Mouse (Mus musculus) MEL (cell line): ENCODE measurements around the gene Epha3. TPM values are rescaled to one million over a fixed set of nuclear protein-coding genes. Genes with fewer than 3 reads are reported as not detected.

Experiments
- DNase-seq: peaks from one replicate; pipeline ENCODE4 v3.0.0; 2011; ENCODE audit warnings: low read depth, low spot score
- H3K27ac ChIP-seq: 2 replicates; pipeline ENCODE4 v1.5.1; 2012; ENCODE audit warnings: low read depth, mild to moderate bottlenecking, control low read depth, low read length, moderate library complexity; ENCODE audit not compliant: control insufficient read depth
- H3K27me3 ChIP-seq, 2 experiments: fragments of 150-350 bp in 1 of 2; sonication (generic) in 1 of 2; 2 replicates each; pipeline ENCODE4 v1.6.1; 2012; ENCODE audit warnings: low read length in 2 of 2, mild to moderate bottlenecking in 2 of 2, improper control_type of control experiment in 1 of 2, moderate library complexity in 1 of 2; ENCODE audit not compliant: insufficient read depth in 2 of 2, control insufficient read depth in 1 of 2
- H3K36me3 ChIP-seq, 2 experiments: 2 replicates each; pipeline ENCODE4 v1.6.1; 2012 to 2014; ENCODE audit warnings: low read length in 2 of 2, improper control_type of control experiment in 1 of 2, inconsistent platforms in 1 of 2, mild to moderate bottlenecking in 1 of 2; ENCODE audit not compliant: insufficient read depth in 2 of 2, control insufficient read depth in 1 of 2
- H3K4me1 ChIP-seq, 2 experiments: fragments of 150-350 bp in 1 of 2; sonication (generic) in 1 of 2; 2 replicates each; pipeline ENCODE4 v1.6.1; 2012; ENCODE audit warnings: low read length in 2 of 2, improper control_type of control experiment in 1 of 2, mild to moderate bottlenecking in 1 of 2; ENCODE audit not compliant: insufficient read depth in 2 of 2, control insufficient read depth in 1 of 2
- H3K4me3 ChIP-seq, 2 experiments: fragments of 150-350 bp in 1 of 2; sonication (generic) in 1 of 2; 2 replicates each; pipeline ENCODE4 v1.5.1; 2012; ENCODE audit warnings: low read depth in 2 of 2, low read length in 2 of 2, mild to moderate bottlenecking in 2 of 2, moderate library complexity in 2 of 2, control low read depth in 1 of 2, improper control_type of control experiment in 1 of 2; ENCODE audit not compliant: control insufficient read depth in 1 of 2, insufficient read depth in 1 of 2
- H3K79me2 ChIP-seq: 2 replicates; pipeline ENCODE4 v1.6.1; 2012; ENCODE audit warnings: mild to moderate bottlenecking, low read length, moderate library complexity; ENCODE audit not compliant: control insufficient read depth, poor library complexity, insufficient read depth
- H3K9ac ChIP-seq: 2 replicates; pipeline ENCODE4 v1.6.1; 2012; ENCODE audit warnings: low read depth, mild to moderate bottlenecking, control low read depth, low read length, moderate library complexity; ENCODE audit not compliant: control insufficient read depth, poor library complexity, severe bottlenecking
- H3K9me3 ChIP-seq: fragments of 150-350 bp; sonication (generic); replicated peaks from 2 replicates; pipeline ENCODE4 v1.6.1; 2012; ENCODE audit warnings: mild to moderate bottlenecking, low read length, improper control_type of control experiment, moderate library complexity; ENCODE audit not compliant: insufficient read depth
- BHLHE40 ChIP-seq: IDR thresholded peaks from 2 replicates; pipeline ENCODE4 v1.6.1; 2012; ENCODE audit warnings: low read depth, mild to moderate bottlenecking, inconsistent platforms, low read length, improper control_type of control experiment, borderline replicate concordance
- CHD1 ChIP-seq: IDR thresholded peaks from 2 replicates; pipeline ENCODE4 v1.6.1; 2012; ENCODE audit warnings: low read depth, mild to moderate bottlenecking, inconsistent platforms, low read length, improper control_type of control experiment
- CHD2 ChIP-seq: IDR thresholded peaks from 2 replicates; pipeline ENCODE4 v1.6.1; 2011; ENCODE audit warnings: low read length, improper control_type of control experiment
- CTCF ChIP-seq, 3 experiments: IDR thresholded peaks in 2 of 3; conservative IDR thresholded peaks in 1 of 3; 2 replicates each; pipeline ENCODE4 v1.5.1; 2011 to 2012; ENCODE audit warnings: low read length in 3 of 3, low read depth in 2 of 3, mild to moderate bottlenecking in 2 of 3, improper control_type of control experiment in 1 of 3, inconsistent platforms in 1 of 3, mixed read lengths in 1 of 3, moderate library complexity in 1 of 3; ENCODE audit not compliant: control insufficient read depth in 1 of 3, insufficient read depth in 1 of 3, poor library complexity in 1 of 3, severe bottlenecking in 1 of 3
- E2F4 ChIP-seq: IDR thresholded peaks from 2 replicates; pipeline ENCODE4 v1.6.1; 2011; ENCODE audit warnings: low read depth, low read length, improper control_type of control experiment, borderline replicate concordance
- EP300 ChIP-seq, 2 experiments: IDR thresholded peaks; 2 replicates each; pipeline ENCODE4 v1.6.1; 2011; ENCODE audit warnings: improper control_type of control experiment in 2 of 2, low read length in 2 of 2, low read depth in 1 of 2, mild to moderate bottlenecking in 1 of 2
- ETS1 ChIP-seq: IDR thresholded peaks from 2 replicates; pipeline ENCODE4 v1.6.1; 2012; ENCODE audit warnings: low read depth, mild to moderate bottlenecking, inconsistent platforms, low read length, improper control_type of control experiment, moderate library complexity
- GABPA ChIP-seq: IDR thresholded peaks from 2 replicates; pipeline ENCODE4 v1.6.1; 2012; ENCODE audit warnings: low read depth, mild to moderate bottlenecking, inconsistent platforms, low read length, improper control_type of control experiment, moderate library complexity
- GATA1 ChIP-seq: IDR thresholded peaks from 2 replicates; pipeline ENCODE4 v1.6.1; 2011; ENCODE audit warnings: low read depth, low read length, improper control_type of control experiment
- MAFK ChIP-seq: IDR thresholded peaks from 2 replicates; pipeline ENCODE4 v1.6.1; 2011; ENCODE audit warnings: low read depth, mild to moderate bottlenecking, low read length, improper control_type of control experiment, borderline replicate concordance
- MAZ ChIP-seq: IDR thresholded peaks from 2 replicates; pipeline ENCODE4 v1.6.1; 2012; ENCODE audit warnings: low read depth, mild to moderate bottlenecking, inconsistent platforms, low read length, improper control_type of control experiment
- MEF2A ChIP-seq: IDR thresholded peaks from 2 replicates; pipeline ENCODE4 v1.6.1; 2014; ENCODE audit warnings: low read depth, mild to moderate bottlenecking, inconsistent platforms, low read length, improper control_type of control experiment; ENCODE audit not compliant: poor library complexity, insufficient replicate concordance, severe bottlenecking; ENCODE audit errors: extremely low read depth
- MXI1 ChIP-seq: IDR thresholded peaks from 2 replicates; pipeline ENCODE4 v1.6.1; 2011; ENCODE audit warnings: mild to moderate bottlenecking, low read depth, low read length, improper control_type of control experiment
- MYB ChIP-seq: IDR thresholded peaks from 2 replicates; pipeline ENCODE4 v1.6.1; 2011; ENCODE audit warnings: mild to moderate bottlenecking, low read depth, low read length, improper control_type of control experiment
- MYC ChIP-seq: IDR thresholded peaks from 2 replicates; pipeline ENCODE4 v1.6.1; 2011; ENCODE audit warnings: low read depth, mild to moderate bottlenecking, low read length, improper control_type of control experiment, moderate library complexity
- NRF1 ChIP-seq: IDR thresholded peaks from 2 replicates; pipeline ENCODE4 v1.6.1; 2014; ENCODE audit warnings: low read depth, mild to moderate bottlenecking, inconsistent platforms, low read length, improper control_type of control experiment, moderate library complexity; ENCODE audit not compliant: poor library complexity, insufficient read depth, severe bottlenecking
- POLR2AphosphoS2 ChIP-seq: IDR thresholded peaks from 2 replicates; pipeline ENCODE4 v1.6.1; 2011; ENCODE audit warnings: low read length, improper control_type of control experiment
- POLR2AphosphoS5 ChIP-seq: IDR thresholded peaks from 2 replicates; pipeline ENCODE4 v1.6.1; 2012; ENCODE audit warnings: low read depth, borderline replicate concordance, mild to moderate bottlenecking, inconsistent platforms, low read length, moderate library complexity, mixed read lengths
- RCOR1 ChIP-seq: IDR thresholded peaks from 2 replicates; pipeline ENCODE4 v1.6.1; 2012; ENCODE audit warnings: low read depth, mild to moderate bottlenecking, inconsistent platforms, low read length, improper control_type of control experiment
- TCF12 ChIP-seq: IDR thresholded peaks from 2 replicates; pipeline ENCODE4 v1.6.1; 2014; ENCODE audit warnings: low read depth, mild to moderate bottlenecking, inconsistent platforms, low read length, improper control_type of control experiment, moderate library complexity
- USF2 ChIP-seq, 2 experiments: IDR thresholded peaks; 2 replicates each; pipeline ENCODE4 v1.6.1; 2011 to 2012; ENCODE audit warnings: improper control_type of control experiment in 2 of 2, low read length in 2 of 2, borderline replicate concordance in 1 of 2, inconsistent platforms in 1 of 2, low read depth in 1 of 2, mild to moderate bottlenecking in 1 of 2; ENCODE audit not compliant: insufficient read depth in 1 of 2
- ZC3H11A ChIP-seq: IDR thresholded peaks from 2 replicates; pipeline ENCODE4 v1.6.1; 2012; ENCODE audit warnings: low read depth, mild to moderate bottlenecking, inconsistent platforms, low read length, improper control_type of control experiment
- ZKSCAN1 ChIP-seq: IDR thresholded peaks from 2 replicates; pipeline ENCODE4 v1.6.1; 2012; ENCODE audit warnings: low read depth, mild to moderate bottlenecking, inconsistent platforms, low read length, improper control_type of control experiment, moderate library complexity
- ZMIZ1 ChIP-seq: IDR thresholded peaks from 2 replicates; pipeline ENCODE4 v1.6.1; 2012; ENCODE audit warnings: low read depth, mild to moderate bottlenecking, inconsistent platforms, low read length, improper control_type of control experiment, moderate library complexity
- ZNF384 ChIP-seq: IDR thresholded peaks from 2 replicates; pipeline ENCODE4 v1.6.1; 2012; ENCODE audit warnings: low read depth, mild to moderate bottlenecking, inconsistent platforms, low read length, improper control_type of control experiment
- polyA plus RNA-seq, 2 experiments: library from polyadenylated mRNA; stranded (reverse) in 1 of 2; unstranded in 1 of 2; fragments of >175 nt in 1 of 2; fragments of >200 nt in 1 of 2; gene quantifications; 2 replicates each; pipeline versions ENCODE4 v1.2.1 to v1.2.4; 2012; ENCODE audit warnings: low replicate concordance in 2 of 2, low read depth in 1 of 2; ENCODE audit not compliant: insufficient read length in 2 of 2, insufficient read depth in 1 of 2, missing spikeins in 1 of 2
- total RNA-seq: library from RNA; depleted of rRNA; stranded (reverse); fragments of 300-350 nt; gene quantifications from 2 replicates; pipeline ENCODE4 v1.2.3, GENCODE M21; 2012

Epha3 gene
- total and polyA plus RNA-seq, 3 experiments, result not detected

DNA sequence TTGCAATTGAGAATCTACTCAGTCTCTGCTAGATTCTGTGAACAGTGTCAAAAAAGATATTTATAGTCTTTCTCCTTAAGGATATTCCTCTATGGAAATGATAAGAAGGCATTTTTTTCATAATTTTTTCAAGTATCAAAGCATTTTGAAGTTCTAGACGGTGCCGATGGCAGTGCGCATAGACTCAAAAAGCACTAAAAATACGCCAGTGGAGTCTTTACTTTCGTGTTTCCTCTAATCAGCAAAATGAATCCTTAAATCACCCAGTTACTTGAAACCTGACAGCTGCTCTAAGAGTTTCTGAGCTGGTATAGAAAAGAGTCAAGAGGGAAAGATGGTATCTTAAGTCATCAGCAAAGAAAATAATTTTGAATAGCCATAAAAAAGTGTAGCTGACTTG is 96.4 kb downstream of the Epha3 start:
- H3K79me2 ChIP-seq, result no peaks in the 10 kb centered on the region
- no peak overlapping the region for H3K9ac ChIP-seq
- no peak overlapping the region for H3K27ac ChIP-seq
- H3K4me1 ChIP-seq, result no peaks in the 10 kb centered on the region
- H3K9me3 ChIP-seq, result no peaks in the 10 kb centered on the region
- H3K36me3 ChIP-seq, result no peaks in the 10 kb centered on the region
- no peaks in the 10 kb centered on the region for H3K27me3 ChIP-seq
- no peak overlapping the region for H3K4me3 ChIP-seq
- no peak for DNase-seq
- no peak for TF ChIP-seq RCOR1
- no peak for TF ChIP-seq ZKSCAN1
- no peak for TF ChIP-seq BHLHE40
- TF ChIP-seq MXI1, result no peak
- TF ChIP-seq MAZ, result no peak
- TF ChIP-seq MYB, result no peak
- TF ChIP-seq MYC, result no peak
- TF ChIP-seq ZNF384, result no peak
- TF ChIP-seq CTCF (IDR thresholded peaks at IDR 0.05 in 2 of 3, conservative IDR thresholded peaks at IDR 0.05 in 1 of 3; ENCODE audit: control insufficient read depth in 1 of 3, insufficient read depth in 1 of 3, low read depth in 2 of 3, low read length in 3 of 3, poor library complexity in 1 of 3, severe bottlenecking in 1 of 3), result no peak
- no peak for TF ChIP-seq POLR2AphosphoS2
- no peak for TF ChIP-seq E2F4
- no peak for TF ChIP-seq ZMIZ1
- TF ChIP-seq CHD2, result no peak
- TF ChIP-seq MAFK, result no peak
- no peak for TF ChIP-seq TCF12
- no peak for TF ChIP-seq ZC3H11A
- no peak for TF ChIP-seq USF2 (IDR thresholded peaks at IDR 0.05; ENCODE audit: borderline replicate concordance in 1 of 2, insufficient read depth in 1 of 2, low read depth in 1 of 2, low read length in 2 of 2)
- TF ChIP-seq GABPA, result no peak
- TF ChIP-seq POLR2AphosphoS5, result no peak
- TF ChIP-seq EP300 (IDR thresholded peaks at IDR 0.05; ENCODE audit: low read depth in 1 of 2, low read length in 2 of 2), result no peak

GRCm38 (mm10) chr16:63761177-63761576 is 102.8 kb downstream of the Epha3 start:
- no peak for DNase-seq
- Histone ChIP-seq H3K27ac (no peak overlapping the region), H3K9me3 (no peaks in the 10 kb centered on the region), H3K4me1 (no peaks in the 10 kb centered on the region), H3K27me3 (no peaks in the 10 kb centered on the region), H3K4me3 (no peak overlapping the region), H3K9ac (no peak overlapping the region), H3K36me3 (no peaks in the 10 kb centered on the region), H3K79me2 (no peaks in the 10 kb centered on the region)
- no peak for TF ChIP-seq NRF1
- TF ChIP-seq ZNF384, result no peak
- no peak for TF ChIP-seq ETS1
- TF ChIP-seq CHD2, result no peak
- no peak for TF ChIP-seq TCF12
- no peak for TF ChIP-seq MEF2A
- no peak for TF ChIP-seq GATA1
- no peak for TF ChIP-seq EP300 (IDR thresholded peaks at IDR 0.05; ENCODE audit: low read depth in 1 of 2, low read length in 2 of 2)
- TF ChIP-seq CHD1, result no peak
